Mouse (Mus musculus) intestine, postnatal 0 days (tissue): Measurements from ENCODE around the gene Brsk1. TPM values are rescaled to one million over a fixed set of nuclear protein-coding genes. Genes with fewer than 3 reads are reported as not detected.

Experiments used
- ATAC-seq: fragments of 200-750 bp; cut with Nextera tagmentation; 2 replicates; pipeline ENCODE4 v1.8.0; 2017; ENCODE audit warnings: mild to moderate bottlenecking, moderate TSS enrichment, moderate library complexity
- H3K27ac ChIP-seq: fragments of 300-500 bp; sonication (generic); 2 replicates; pipeline ENCODE4 v1.5.1; 2014; ENCODE audit warnings: mild to moderate bottlenecking, low read depth, low read length, moderate library complexity
- H3K27me3 ChIP-seq: fragments of 300-500 bp; sonication (generic); replicated peaks from 2 replicates; pipeline ENCODE4 v1.6.1; 2014; ENCODE audit warnings: low read length, mixed read lengths; ENCODE audit not compliant: control insufficient read depth, insufficient read depth
- H3K36me3 ChIP-seq: fragments of 300-500 bp; sonication (generic); 2 replicates; pipeline ENCODE4 v1.6.1; 2014; ENCODE audit warnings: mild to moderate bottlenecking, moderate library complexity; ENCODE audit not compliant: control insufficient read depth, insufficient read depth
- H3K4me1 ChIP-seq: fragments of 300-500 bp; sonication (generic); replicated peaks from 2 replicates; pipeline ENCODE4 v1.6.1; 2014; ENCODE audit warnings: antibody characterized with exemption, low read length, mixed read lengths; ENCODE audit not compliant: control insufficient read depth, insufficient read depth
- H3K4me2 ChIP-seq: fragments of 300-500 bp; sonication (generic); replicated peaks from 2 replicates; pipeline ENCODE4 v1.6.1; 2014; ENCODE audit warnings: low read depth, mild to moderate bottlenecking, moderate library complexity
- H3K4me3 ChIP-seq: fragments of 300-500 bp; sonication (generic); 2 replicates; pipeline ENCODE4 v1.5.1; 2014; ENCODE audit warnings: low read depth, low read length
- H3K9ac ChIP-seq: fragments of 300-500 bp; sonication (generic); 2 replicates; pipeline ENCODE4 v1.6.1; 2014; ENCODE audit warnings: mild to moderate bottlenecking, low read depth, low read length
- H3K9me3 ChIP-seq: fragments of 300-500 bp; sonication (generic); 2 replicates; pipeline ENCODE4 v1.6.1; 2016; ENCODE audit warnings: mixed run types; ENCODE audit not compliant: control insufficient read depth
- CTCF ChIP-seq: sonication (generic); IDR thresholded peaks from 2 replicates; pipeline ENCODE4 v1.5.1; 2016; ENCODE audit warnings: low read depth, mild to moderate bottlenecking, control low read depth, antibody characterized with exemption, moderate library complexity
- WGBS: fragments of 180-500 bp; shearing (Covaris S2); extraction: QIAGEN DNeasy Blood & Tissue Kit; methylation state at CpG from one replicate; pipeline ENCODE4 v1.1.7; 2014; 5-methylcytosine and 5-hydroxymethylcytosine counted together
- polyA plus RNA-seq: library from polyadenylated mRNA; unstranded; fragments of >200 nt; fragmentation: Nextera tagmentation; extraction: Ambion mirVana; gene quantifications from 2 replicates; pipeline ENCODE4 v1.2.1, GENCODE M21; 2015

Brsk1 gene
- polyA plus RNA-seq, 1 experiment from 2014 or later, result 0.98 TPM

DNA sequence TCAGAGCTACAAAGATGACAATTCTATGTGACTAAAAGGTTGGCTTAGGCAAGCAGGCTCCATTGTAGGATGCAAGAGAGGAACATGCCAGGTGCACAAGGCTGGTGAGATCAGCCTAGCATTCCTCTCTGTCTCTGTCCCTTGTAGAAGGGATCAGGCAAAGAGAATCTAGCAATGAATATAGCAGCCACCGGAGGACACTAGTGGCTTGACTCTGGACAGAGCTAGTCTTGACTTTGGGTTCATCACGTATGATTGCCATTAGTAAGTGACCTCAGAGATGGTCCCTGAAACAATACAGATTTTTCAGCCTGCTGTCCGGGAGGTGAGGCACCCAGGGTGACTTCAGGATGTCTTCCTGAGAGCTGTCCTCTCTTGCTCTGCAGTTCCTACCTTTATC lies 22.2 kb downstream of the Brsk1 start:
- H3K4me2 ChIP-seq, result no peak overlapping the region
- 84% methylated on average over 3 of the region's 3 CpGs for WGBS
- H3K27me3 ChIP-seq, result no peaks in the 10 kb centered on the region
- no peak overlapping the region for H3K27ac ChIP-seq
- H3K4me1 ChIP-seq, result no peaks in the 10 kb centered on the region
- no peak overlapping the region for H3K4me3 ChIP-seq
- peak; percentile 66 for TF ChIP-seq CTCF
- H3K9ac ChIP-seq, result no peak overlapping the region
- no peak for ATAC-seq
- peaks cover 41% of the 10 kb centered on the region for H3K36me3 ChIP-seq
- no peaks in the 10 kb centered on the region for H3K9me3 ChIP-seq

DNA sequence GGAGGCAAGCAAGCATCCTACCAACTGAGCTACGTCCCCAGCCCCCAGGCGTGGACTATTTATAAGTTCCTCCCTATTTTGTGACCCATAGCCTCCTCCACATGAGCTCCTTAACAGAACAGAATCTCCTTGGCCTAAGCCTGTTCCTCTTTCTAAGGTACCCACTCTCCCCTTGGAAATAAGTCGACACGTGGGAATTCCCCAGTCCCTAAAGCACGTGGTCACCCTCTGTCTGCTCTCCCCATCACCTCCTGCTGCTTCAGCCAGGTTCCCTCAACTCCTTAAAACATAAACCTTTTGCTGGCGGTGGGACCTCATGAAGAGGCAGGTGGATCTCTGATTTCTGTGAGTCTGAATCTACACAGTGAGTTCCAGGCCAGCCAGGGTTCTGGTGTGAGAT lies 26.6 kb downstream of the Brsk1 start:
- Histone ChIP-seq H3K4me2 (no peak overlapping the region), H3K9ac (no peak overlapping the region), H3K9me3 (no peaks in the 10 kb centered on the region), H3K36me3 (peaks cover 28% of the 10 kb centered on the region), H3K4me3 (no peak overlapping the region), H3K27me3 (no peaks in the 10 kb centered on the region), H3K4me1 (peaks cover 8% of the 10 kb centered on the region), H3K27ac (no peak overlapping the region)
- WGBS, result 72% methylated on average over 6 of the region's 6 CpGs
- no peak for ATAC-seq
- TF ChIP-seq CTCF, result no peak

DNA sequence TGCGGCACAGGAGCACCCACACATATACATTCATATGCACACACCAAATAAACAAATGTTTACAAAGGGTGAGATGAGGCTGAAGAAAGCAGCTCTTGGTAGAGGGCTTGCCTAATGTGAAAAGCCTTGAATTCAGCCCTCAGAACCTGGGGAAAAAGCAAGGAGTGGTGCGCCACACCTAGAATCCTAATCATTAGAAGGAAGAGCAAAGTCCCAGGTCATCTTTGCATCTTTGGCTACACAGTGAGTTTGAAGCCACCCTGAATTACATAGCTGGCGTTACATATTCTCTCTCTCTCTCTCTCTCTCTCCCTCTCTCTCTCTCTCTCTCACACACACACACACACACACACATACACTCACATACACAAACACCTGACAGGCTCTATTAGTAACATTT lies 28.9 kb downstream of the Brsk1 start:
- ATAC-seq, result peak; percentile 44; the same call in 1 of the 2 replicates
- Histone ChIP-seq H3K27ac (peak overlapping the region; percentile 21; the same call in 1 of the 2 replicates), H3K9ac (no peak overlapping the region), H3K27me3 (no peaks in the 10 kb centered on the region), H3K36me3 (peaks cover 16% of the 10 kb centered on the region; the same call in 1 of the 2 replicates), H3K4me1 (peaks cover 8% of the 10 kb centered on the region), H3K4me3 (no peak overlapping the region), H3K4me2 (no peak overlapping the region), H3K9me3 (no peaks in the 10 kb centered on the region)
- no peak for TF ChIP-seq CTCF
- WGBS, result 58% methylated on average over 3 of the region's 3 CpGs

DNA sequence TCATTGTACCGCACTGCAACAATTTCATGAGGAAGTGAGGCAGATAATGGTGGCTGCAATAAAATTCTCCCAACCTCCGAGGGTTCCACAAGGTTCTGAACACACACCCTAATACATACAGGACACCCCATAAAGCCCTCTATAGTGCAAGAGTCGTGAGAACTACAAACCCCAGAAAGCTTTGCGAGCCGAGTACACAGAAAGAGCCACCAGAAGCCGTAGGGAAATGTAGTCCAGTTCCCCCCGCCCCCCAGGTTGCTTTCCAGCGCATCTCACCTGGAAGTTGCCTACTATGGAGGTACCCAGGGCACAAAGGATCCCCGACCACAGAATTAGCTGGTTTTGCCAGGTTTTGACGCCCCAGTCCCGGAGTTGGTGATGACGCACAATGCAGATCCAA lies 33.1 kb downstream of the Brsk1 start:
- peaks cover 3% of the 10 kb centered on the region; the same call in 1 of the 2 replicates for H3K36me3 ChIP-seq
- ATAC-seq, result no peak
- H3K4me2 ChIP-seq, result peak overlapping the region; percentile 77
- peaks cover 10% of the 10 kb centered on the region for H3K4me1 ChIP-seq
- 25% methylated on average over 12 of the region's 12 CpGs for WGBS
- H3K9ac ChIP-seq, result peak overlapping the region; percentile 50
- no peak for TF ChIP-seq CTCF
- peak overlapping the region; percentile 45 for H3K4me3 ChIP-seq
- no peaks in the 10 kb centered on the region for H3K27me3 ChIP-seq
- no peaks in the 10 kb centered on the region for H3K9me3 ChIP-seq
- H3K27ac ChIP-seq, result peak overlapping the region; percentile 82

DNA sequence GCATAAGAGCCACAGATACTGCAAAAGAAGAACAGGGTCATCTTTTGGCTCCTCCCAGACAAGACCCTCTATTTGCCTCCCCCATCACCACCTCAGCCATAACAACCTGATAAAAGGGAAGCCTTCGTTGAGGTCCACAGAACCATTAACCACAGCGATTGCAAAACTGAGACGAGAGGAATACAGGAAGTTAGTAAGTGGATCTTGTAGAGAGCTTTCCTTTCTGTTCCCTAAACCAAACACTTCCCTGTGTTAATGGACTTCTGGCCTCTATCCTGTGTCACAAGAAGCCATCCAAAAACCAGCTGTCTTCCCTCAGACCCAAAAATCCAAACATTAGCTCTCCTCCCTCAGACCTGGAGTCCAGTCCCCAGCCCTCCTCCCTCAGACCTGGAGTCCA lies 34.0 kb downstream of the Brsk1 start:
- Histone ChIP-seq H3K4me2 (peak overlapping the region; percentile 77), H3K4me3 (peak overlapping the region; percentile 45)
- peak; percentile 23; the same call in 1 of the 2 replicates for ATAC-seq

DNA sequence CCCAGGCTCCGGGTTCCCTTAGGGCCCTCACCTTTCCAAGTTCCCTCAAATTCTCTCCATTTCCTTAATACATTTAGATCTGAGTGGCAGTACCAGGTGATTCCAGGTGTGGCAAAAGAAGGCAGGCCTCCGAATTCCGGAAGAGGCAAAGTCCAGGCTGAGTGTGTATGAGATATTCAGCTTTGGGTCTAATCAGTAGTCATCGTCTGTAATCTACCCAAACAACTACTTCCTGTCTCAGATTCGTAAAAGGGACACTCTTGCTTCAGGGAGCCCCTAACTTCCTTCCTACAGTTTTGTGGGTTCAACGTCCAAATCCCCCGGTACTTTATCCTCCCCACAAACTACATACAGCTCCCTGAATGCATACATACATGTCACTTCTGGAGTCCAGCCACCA lies 34.8 kb downstream of the Brsk1 start, which contains the start of gene Tmem150b:
Tmem150b (minus strand) TSS at position 81 of the 400 bp plus-strand sequence.
- WGBS, result 31% methylated on average over 7 of the region's 7 CpGs
- Histone ChIP-seq H3K27me3 (no peaks in the 10 kb centered on the region), H3K4me1 (peaks cover 6% of the 10 kb centered on the region; the same call in 1 of the 2 replicates), H3K4me2 (peak within 1 kb of the TSS; percentile 77), H3K9ac (peak within 1 kb of the TSS; percentile 50), H3K4me3 (peak within 1 kb of the TSS; percentile 45), H3K9me3 (no peaks in the 10 kb centered on the region), H3K36me3 (peaks cover 3% of the 10 kb centered on the region; the same call in 1 of the 2 replicates), H3K27ac (peak within 1 kb of the TSS; percentile 82)
- TF ChIP-seq CTCF, result no peak
- ATAC-seq, result peak; percentile 87

More for the DNA sequence above, 34.0 kb downstream of the Brsk1 start:
- H3K27me3 ChIP-seq, result no peaks in the 10 kb centered on the region
- peaks cover 10% of the 10 kb centered on the region for H3K4me1 ChIP-seq
- peaks cover 3% of the 10 kb centered on the region; the same call in 1 of the 2 replicates for H3K36me3 ChIP-seq
- TF ChIP-seq CTCF, result no peak
- H3K9ac ChIP-seq, result peak overlapping the region; percentile 50
- no peaks in the 10 kb centered on the region for H3K9me3 ChIP-seq
- 7% methylated on average over 3 of the region's 3 CpGs for WGBS
- peak overlapping the region; percentile 82 for H3K27ac ChIP-seq

DNA sequence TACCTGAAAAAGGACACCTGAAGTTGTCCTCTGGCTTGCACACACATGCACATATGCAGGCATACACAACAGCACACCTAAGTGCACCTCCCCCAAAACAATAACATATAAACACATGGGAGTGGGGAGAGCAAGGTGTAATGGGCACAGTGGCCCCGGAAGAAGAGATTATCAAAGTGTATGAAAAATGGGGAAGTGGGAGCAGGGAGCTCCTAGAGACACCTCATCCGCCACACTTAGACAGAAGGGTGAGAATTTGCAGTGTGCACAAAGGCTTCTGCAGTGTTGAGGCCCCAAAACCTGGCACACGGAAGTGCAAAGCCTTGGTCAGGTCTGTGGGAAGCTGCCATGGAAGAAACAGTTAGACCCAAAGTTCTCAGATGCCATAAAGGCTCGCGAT lies 40.7 kb downstream of the Brsk1 start:
- H3K4me3 ChIP-seq, result no peak overlapping the region
- H3K27me3 ChIP-seq, result no peaks in the 10 kb centered on the region
- ATAC-seq, result no peak
- no peak for TF ChIP-seq CTCF
- no peak overlapping the region for H3K9ac ChIP-seq
- no peaks in the 10 kb centered on the region for H3K4me1 ChIP-seq
- H3K9me3 ChIP-seq, result no peaks in the 10 kb centered on the region
- H3K4me2 ChIP-seq, result no peak overlapping the region
- H3K27ac ChIP-seq, result no peak overlapping the region
- H3K36me3 ChIP-seq, result no peaks in the 10 kb centered on the region
- WGBS, result 80% methylated on average over 5 of the region's 5 CpGs
